Mouse (Mus musculus) heart, postnatal 0 days (tissue): ENCODE measurements around the gene Zfp697.
"Not testable (repeated sequence)": the region's sequence is repeated elsewhere in the genome, so short reads cannot be mapped to it uniquely, and the experiment has no call there.

Experiments used
- CTCF ChIP-seq: IDR thresholded peaks from 2 replicates; pipeline ENCODE4 v1.5.1; 2016; ENCODE audit warnings: antibody characterized with exemption, control low read depth, low read depth
- EP300 ChIP-seq: IDR thresholded peaks from 2 replicates; pipeline ENCODE4 v1.6.1; 2016; ENCODE audit warnings: antibody characterized with exemption, low read depth

DNA sequence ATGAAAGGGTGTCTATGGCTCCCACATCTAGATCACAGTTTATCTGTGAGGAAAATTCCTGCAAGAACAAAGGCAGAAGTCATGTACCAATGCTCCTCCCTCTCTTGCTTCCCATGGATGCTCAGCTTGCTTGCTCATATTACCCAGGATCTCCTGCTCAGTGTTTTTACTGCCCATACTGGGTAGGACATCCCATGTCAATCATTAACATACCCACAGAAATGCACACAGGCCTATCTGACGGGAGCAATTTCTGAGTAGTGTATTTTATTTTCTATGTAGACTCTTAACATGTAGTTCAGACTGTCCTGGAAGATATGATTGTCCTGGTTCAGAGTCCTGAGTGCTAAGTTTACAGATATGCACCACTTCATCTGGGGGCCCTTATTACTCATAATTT lies 142.3 kb downstream of the Zfp697 start:
- TF ChIP-seq CTCF, EP300: not testable (repeated sequence)
